Mouse (Mus musculus) CH12.LX (cell line): ENCODE data around the gene Plau. TPM values are rescaled to one million over a fixed set of nuclear protein-coding genes. Genes with fewer than 3 reads are reported as not detected.

Experiments
- DNase-seq: peaks from one replicate; pipeline ENCODE4 v3.0.0-alpha.2; 2013; ENCODE audit errors: extremely low read depth
- H3K27ac ChIP-seq: 2 replicates; pipeline ENCODE4 v1.5.1; 2012; ENCODE audit warnings: low read depth, mild to moderate bottlenecking, control low read depth, moderate library complexity; ENCODE audit not compliant: insufficient read depth
- H3K27me3 ChIP-seq: replicated peaks from 2 replicates; pipeline ENCODE3; 2012; ENCODE audit warnings: inconsistent platforms
- H3K36me3 ChIP-seq, 2 experiments: replicated peaks in 1 of 2; 2 replicates each; pipeline versions ENCODE3 to v1.6.1; 2012; ENCODE audit warnings: inconsistent platforms in 1 of 2, low read length in 1 of 2, mild to moderate bottlenecking in 1 of 2, mixed read lengths in 1 of 2, moderate library complexity in 1 of 2; ENCODE audit not compliant: control insufficient read depth in 1 of 2, insufficient read depth in 1 of 2
- H3K4me1 ChIP-seq, 2 experiments: 2 replicates each; pipeline ENCODE4 v1.6.1; 2012; ENCODE audit warnings: inconsistent platforms in 1 of 2, moderate library complexity in 1 of 2; ENCODE audit not compliant: insufficient read depth in 2 of 2, control insufficient read depth in 1 of 2
- H3K4me2 ChIP-seq: 2 replicates; pipeline ENCODE4 v1.6.1; 2012; ENCODE audit warnings: low read depth, mild to moderate bottlenecking, control low read depth; ENCODE audit not compliant: poor library complexity, insufficient read depth, severe bottlenecking
- H3K4me3 ChIP-seq, 3 experiments: fragments of 150-350 bp in 1 of 3; sonication (generic) in 1 of 3; replicated peaks in 1 of 3; 2 replicates each; pipeline versions ENCODE3 to v1.5.1; 2011 to 2012; ENCODE audit warnings: low read depth in 2 of 3, low read length in 2 of 3, mild to moderate bottlenecking in 2 of 3, moderate library complexity in 2 of 3, control low read depth in 1 of 3, improper control_type of control experiment in 1 of 3, inconsistent platforms in 1 of 3, mixed read lengths in 1 of 3; ENCODE audit not compliant: poor library complexity in 1 of 3
- H3K79me2 ChIP-seq: replicated peaks from 2 replicates; pipeline ENCODE4 v1.6.1; 2012; ENCODE audit warnings: mild to moderate bottlenecking, moderate library complexity; ENCODE audit not compliant: control insufficient read depth, poor library complexity, insufficient read depth, severe bottlenecking; ENCODE audit errors: extremely low read depth
- H3K9ac ChIP-seq: 2 replicates; pipeline ENCODE4 v1.6.1; 2012; ENCODE audit warnings: low read depth, mild to moderate bottlenecking, control low read depth, moderate library complexity; ENCODE audit not compliant: insufficient read depth
- H3K9me3 ChIP-seq: replicated peaks from 2 replicates; pipeline ENCODE3; 2012; ENCODE audit warnings: low read length, inconsistent platforms, mixed read lengths
- BHLHE40 ChIP-seq: IDR thresholded peaks from 2 replicates; pipeline ENCODE4 v1.6.1; 2011; ENCODE audit warnings: mild to moderate bottlenecking, low read depth, low read length, improper control_type of control experiment
- CHD1 ChIP-seq: IDR thresholded peaks from 2 replicates; pipeline ENCODE4 v1.6.1; 2012; ENCODE audit warnings: low read depth, low read length, improper control_type of control experiment, inconsistent platforms
- EP300 ChIP-seq: IDR thresholded peaks from 2 replicates; pipeline ENCODE4 v1.6.1; 2011; ENCODE audit warnings: low read length, improper control_type of control experiment
- JUN ChIP-seq: IDR thresholded peaks from 2 replicates; pipeline ENCODE4 v1.6.1; 2011; ENCODE audit warnings: low read depth, mild to moderate bottlenecking, low read length, improper control_type of control experiment, moderate library complexity; ENCODE audit not compliant: insufficient read depth
- MEF2A ChIP-seq: IDR thresholded peaks from 2 replicates; pipeline ENCODE4 v1.6.1; 2014; ENCODE audit warnings: low read depth, mild to moderate bottlenecking, inconsistent platforms, low read length, improper control_type of control experiment, borderline replicate concordance
- NRF1 ChIP-seq: IDR thresholded peaks from 2 replicates; pipeline ENCODE4 v1.6.1; 2014; ENCODE audit warnings: low read depth, mild to moderate bottlenecking, inconsistent platforms, low read length, improper control_type of control experiment, moderate library complexity
- PAX5 ChIP-seq: IDR thresholded peaks from 2 replicates; pipeline ENCODE4 v1.6.1; 2012; ENCODE audit warnings: low read length, inconsistent platforms, mixed read lengths
- POLR2A ChIP-seq: IDR thresholded peaks from 2 replicates; pipeline ENCODE4 v1.6.1; 2011; ENCODE audit warnings: low read depth, mild to moderate bottlenecking, improper control_type of control experiment, low read length
- POLR2AphosphoS2 ChIP-seq: IDR thresholded peaks from 2 replicates; pipeline ENCODE4 v1.6.1; 2011; ENCODE audit warnings: low read depth, low read length, improper control_type of control experiment
- RAD21 ChIP-seq: IDR thresholded peaks from 2 replicates; pipeline ENCODE4 v1.6.1; 2011; ENCODE audit warnings: low read depth, mild to moderate bottlenecking, low read length, improper control_type of control experiment, moderate library complexity
- RCOR1 ChIP-seq: conservative IDR thresholded peaks from 2 replicates; pipeline ENCODE4 v1.6.1; 2012; ENCODE audit warnings: low read depth, mild to moderate bottlenecking, inconsistent platforms, low read length, improper control_type of control experiment
- TBP ChIP-seq: conservative IDR thresholded peaks from 2 replicates; pipeline ENCODE4 v1.6.1; 2011; ENCODE audit warnings: low read depth, low read length, improper control_type of control experiment
- TCF12 ChIP-seq: IDR thresholded peaks from 2 replicates; pipeline ENCODE4 v1.6.1; 2014; ENCODE audit warnings: low read depth, mild to moderate bottlenecking, inconsistent platforms, low read length, improper control_type of control experiment
- UBTF ChIP-seq: IDR thresholded peaks from 2 replicates; pipeline ENCODE4 v1.6.1; 2012; ENCODE audit warnings: low read depth, mild to moderate bottlenecking, inconsistent platforms, low read length, improper control_type of control experiment, moderate library complexity
- USF1 ChIP-seq: IDR thresholded peaks from 2 replicates; pipeline ENCODE4 v1.6.1; 2014; ENCODE audit warnings: low read depth, mild to moderate bottlenecking, inconsistent platforms, low read length, improper control_type of control experiment
- USF2 ChIP-seq: conservative IDR thresholded peaks from 2 replicates; pipeline ENCODE4 v1.6.1; 2011; ENCODE audit warnings: low read depth, low read length, improper control_type of control experiment
- ZMIZ1 ChIP-seq: IDR thresholded peaks from 2 replicates; pipeline ENCODE4 v1.6.1; 2012; ENCODE audit warnings: low read depth, mild to moderate bottlenecking, inconsistent platforms, low read length, improper control_type of control experiment
- dilution Hi-C: fragments of 300-500 bp; cut with MboI; formaldehyde crosslinking; loops from 2 replicates; pipeline ENCODE4 v1.14.3; 2020; ENCODE audit warnings: low sequenced_read_pairs; ENCODE audit not compliant: extremely low pct_unique_long_range_greater_than_20kb, extremely low pct_ligation_motif_present
- in situ Hi-C: fragments of 300-500 bp; cut with MboI; formaldehyde crosslinking; loops from 3 replicates; pipeline ENCODE4 v1.14.3; 2019; ENCODE audit warnings: low sequenced_read_pairs, low pct_ligation_motif_present, low pct_unique_long_range_greater_than_20kb, mixed read lengths
- polyA plus RNA-seq: library from polyadenylated mRNA; unstranded; fragments of >175 nt; gene quantifications from 2 replicates; pipeline ENCODE4 v1.2.1, GENCODE M21; 2012; ENCODE audit warnings: low read depth; ENCODE audit not compliant: insufficient read length
- total RNA-seq, 2 experiments: library from RNA; depleted of rRNA; stranded (reverse); fragments of 300-350 nt in 1 of 2; fragments of >200 nt in 1 of 2; gene quantifications; 2 replicates each; pipeline ENCODE4 v1.2.3; 2012 to 2014

Plau gene
- total and polyA plus RNA-seq, 3 experiments = 1.8 to 2.8 (median 2.4) TPM

GRCm38 (mm10) chr14:20850498-20850897 lies 14.0 kb downstream of the Plau start:
- dilution Hi-C loops (no loop called here), in situ Hi-C loops (no loop called here)
- Histone ChIP-seq H3K27ac (no peak overlapping the region), H3K4me2 (no peak overlapping the region)
- TF ChIP-seq RCOR1 (no peak), TCF12 (no peak), BHLHE40 (no peak), USF2 (no peak), RAD21 (no peak), PAX5 (no peak), USF1 (no peak), EP300 (no peak), ZMIZ1 (no peak), TBP (no peak)
- TF ChIP-seq, all 38 proteins: peak for 0
- H3K79me2 ChIP-seq = no peaks in the 10 kb centered on the region
- no peak for DNase-seq
- H3K4me1 ChIP-seq = peaks cover 7 to 47% of the 10 kb centered on the region in 2 experiments; a peak in 3 of 4 replicates
- peaks cover 3% of the 10 kb centered on the region for H3K9me3 ChIP-seq
- no peaks in the 10 kb centered on the region for H3K36me3 ChIP-seq
- no peak overlapping the region for H3K9ac ChIP-seq
- H3K4me3 ChIP-seq = no peak overlapping the region
- H3K27me3 ChIP-seq = no peaks in the 10 kb centered on the region

- in situ Hi-C loops = no loop called here
- H3K79me2 ChIP-seq = no peaks in the 10 kb centered on the region
- TF ChIP-seq POLR2AphosphoS2 = no peak
- TF ChIP-seq POLR2A = no peak
- no peak for TF ChIP-seq ZMIZ1
- TF ChIP-seq USF1 = no peak
- TF ChIP-seq NRF1 = no peak
- TF ChIP-seq, all 38 proteins: peak for 0
- H3K9ac ChIP-seq = no peak overlapping the region
- DNase-seq = no peak
- H3K27ac ChIP-seq = no peak overlapping the region
- H3K4me1 ChIP-seq = peaks cover 1 to 34% of the 10 kb centered on the region in 2 experiments; a peak in 3 of 4 replicates
- no peaks in the 10 kb centered on the region for H3K27me3 ChIP-seq
- H3K4me2 ChIP-seq = no peak overlapping the region
- no peak overlapping the region for H3K4me3 ChIP-seq
- H3K9me3 ChIP-seq = peaks cover 3% of the 10 kb centered on the region
- no peaks in the 10 kb centered on the region for H3K36me3 ChIP-seq
- dilution Hi-C loops = no loop called here
Observed at GRCm38 (mm10) chr14:20851776-20852175, 15.3 kb downstream of the Plau start.

GRCm38 (mm10) chr14:20861152-20861551 lies 24.7 kb downstream of the Plau start:
- H3K79me2 ChIP-seq = no peaks in the 10 kb centered on the region
- in situ Hi-C loops = loop anchor here (5.0 kb wide), 1 partner anchor 49 kb away; no protein-coding TSS in a partner anchor
- no peaks in the 10 kb centered on the region for H3K9me3 ChIP-seq
- no peak for TF ChIP-seq UBTF
- no peak for TF ChIP-seq JUN
- TF ChIP-seq CHD1 = no peak
- TF ChIP-seq MEF2A = no peak
- TF ChIP-seq PAX5 = no peak
- H3K9ac ChIP-seq = no peak overlapping the region
- H3K36me3 ChIP-seq = no peaks in the 10 kb centered on the region
- dilution Hi-C loops = no loop called here
- H3K27ac ChIP-seq = no peak overlapping the region
- H3K27me3 ChIP-seq = no peaks in the 10 kb centered on the region
- H3K4me3 ChIP-seq = no peak overlapping the region
- DNase-seq = no peak
- peaks cover 3 to 13% of the 10 kb centered on the region in 2 experiments; a peak in 2 of 4 replicates for H3K4me1 ChIP-seq
- H3K4me2 ChIP-seq = no peak overlapping the region
